17 mouse cellular contexts compared by ENCODE assay signal in genomic region chr8:108536186-108536585, GRCm38 (mm10).
DNase-seq lines count a peak whose midpoint lies in the region; ATAC-seq and TF ChIP-seq lines count a peak whose summit lies in the region.
"Had no signal": no experiment of that assay in that cellular context is flagged by ENCODE, and none has a peak within 500 bp of the region (broad histone marks: within the 10 kb centered on the region; RNA-seq: fewer than 3 reads in every experiment).

No protein-coding gene starts in this region.

- H3K4me3 ChIP-seq in cerebellum, adult 2 months (replicated peaks; ENCODE audit: insufficient read depth, low read depth, low read length): no peak overlapping the region
- no peak overlapping the region for H3K4me3 ChIP-seq in midbrain, embryonic 11.5 days (ENCODE audit: low read depth, low read length)
- H3K4me3 ChIP-seq in midbrain, embryonic 10.5 days: no peak overlapping the region
- peak overlapping the region; percentile 41 for H3K4me3 ChIP-seq in hindbrain, embryonic 16.5 days (ENCODE audit: low read length)
- H3K4me3 ChIP-seq in neural tube, embryonic 15.5 days (replicated peaks): peak overlapping the region; percentile 39
- H3K4me3 ChIP-seq: erythroblast, embryonic 14.5 days; liver, embryonic 12.5 days had no signal

- H3K4me1 ChIP-seq in cerebellum, adult 2 months (ENCODE audit: control insufficient read depth, insufficient read depth, low read length): no peaks in the 10 kb centered on the region
- H3K4me1 ChIP-seq in midbrain, embryonic 11.5 days (ENCODE audit: control insufficient read depth, insufficient read depth, low read length): no peaks in the 10 kb centered on the region
- peaks cover 7% of the 10 kb centered on the region; the same call in 1 of the 2 replicates for H3K4me1 ChIP-seq in midbrain, embryonic 10.5 days
- H3K4me1 ChIP-seq in hindbrain, embryonic 16.5 days (ENCODE audit: control insufficient read depth, insufficient read depth, low read depth, low read length): peaks cover 4% of the 10 kb centered on the region
- peaks cover 38% of the 10 kb centered on the region for H3K4me1 ChIP-seq in neural tube, embryonic 15.5 days
- H3K4me1 ChIP-seq: liver, embryonic 12.5 days had no signal

- TF ChIP-seq POLR2A in cerebellum, adult 2 months (IDR thresholded peaks at IDR 0.05; ENCODE audit: borderline replicate concordance, insufficient read depth, low read length): no peak

- no peaks in the 10 kb centered on the region for H3K36me3 ChIP-seq in midbrain, embryonic 11.5 days (ENCODE audit: control insufficient read depth, insufficient read depth, low read length)
- no peaks in the 10 kb centered on the region for H3K36me3 ChIP-seq in midbrain, embryonic 10.5 days
- no peaks in the 10 kb centered on the region for H3K36me3 ChIP-seq in hindbrain, embryonic 16.5 days (ENCODE audit: control insufficient read depth, insufficient read depth, low read length)
- no peaks in the 10 kb centered on the region for H3K36me3 ChIP-seq in neural tube, embryonic 15.5 days
- H3K36me3 ChIP-seq: liver, embryonic 12.5 days had no signal

- H3K27ac ChIP-seq in cerebellum, adult 2 months (ENCODE audit: insufficient read depth, low read length): no peak overlapping the region
- H3K27ac ChIP-seq in midbrain, embryonic 11.5 days (ENCODE audit: low read depth, low read length): no peak overlapping the region
- no peak overlapping the region for H3K27ac ChIP-seq in midbrain, embryonic 10.5 days (replicated peaks)
- H3K27ac ChIP-seq in hindbrain, embryonic 16.5 days (ENCODE audit: low read depth, low read length): peak overlapping the region; percentile 74
- H3K27ac ChIP-seq in neural tube, embryonic 15.5 days (replicated peaks): peak overlapping the region; percentile 83
- H3K27ac ChIP-seq: liver, embryonic 12.5 days had no signal

- H3K9ac ChIP-seq in midbrain, embryonic 11.5 days (ENCODE audit: low read length): no peak overlapping the region
- H3K9ac ChIP-seq in hindbrain, embryonic 16.5 days (ENCODE audit: low read depth, low read length): peak overlapping the region; percentile 51
- H3K9ac ChIP-seq in neural tube, embryonic 15.5 days (replicated peaks): peak overlapping the region; percentile 43
- H3K9ac ChIP-seq: liver, embryonic 12.5 days had no signal

- no peak overlapping the region for H3K4me2 ChIP-seq in midbrain, embryonic 11.5 days
- H3K4me2 ChIP-seq in hindbrain, embryonic 16.5 days (ENCODE audit: low read length): peak overlapping the region; percentile 64
- peak overlapping the region; percentile 64 for H3K4me2 ChIP-seq in neural tube, embryonic 15.5 days
- H3K4me2 ChIP-seq: liver, embryonic 12.5 days had no signal

- 16% methylated on average over 7 of the region's 7 CpGs for WGBS in cerebellum, adult 2 months
- WGBS in midbrain, embryonic 11.5 days: 91% methylated on average over 7 of the region's 7 CpGs
- WGBS in midbrain, embryonic 10.5 days: 94% methylated on average over 7 of the region's 7 CpGs
- WGBS in hindbrain, embryonic 16.5 days: 48% methylated on average over 7 of the region's 7 CpGs
- 49% methylated on average over 7 of the region's 7 CpGs for WGBS in neural tube, embryonic 15.5 days

- peak; percentile 24 to 31 for DNase-seq in cerebellum, postnatal 14 days
- no peak for DNase-seq in cerebellum, adult 2 months
- DNase-seq in midbrain, embryonic 11.5 days (ENCODE audit: low spot score, missing footprints): peak; percentile 23
- no peak for DNase-seq in midbrain, embryonic 10.5 days (ENCODE audit: low spot score)
- DNase-seq in adrenal gland, postnatal 4 days (ENCODE audit: low spot score in 2 of 2): no peak
- DNase-seq: adrenal gland, postnatal 14 days; cerebellum, adult 11 months; embryo, embryonic 11 days; heart, postnatal 14 days; kidney, adult 18-20 months; kidney, postnatal 4 days; lung, postnatal 14 days had no signal

- no peak for TF ChIP-seq CTCF in cerebellum, adult 2 months (IDR thresholded peaks at IDR 0.05; ENCODE audit: borderline replicate concordance, insufficient read depth, low read depth, low read length)

- H3K27me3 ChIP-seq in cerebellum, adult 2 months (ENCODE audit: control insufficient read depth, insufficient read depth, low read length): no peaks in the 10 kb centered on the region
- H3K27me3 ChIP-seq in midbrain, embryonic 11.5 days (ENCODE audit: control insufficient read depth, insufficient read depth, low read length): no peaks in the 10 kb centered on the region
- no peaks in the 10 kb centered on the region for H3K27me3 ChIP-seq in midbrain, embryonic 10.5 days (ENCODE audit: low read depth, poor library complexity, severe bottlenecking)
- no peaks in the 10 kb centered on the region for H3K27me3 ChIP-seq in hindbrain, embryonic 16.5 days (replicated peaks; ENCODE audit: control insufficient read depth, insufficient read depth, low read length)
- no peaks in the 10 kb centered on the region for H3K27me3 ChIP-seq in neural tube, embryonic 15.5 days (replicated peaks)
- H3K27me3 ChIP-seq: liver, embryonic 12.5 days had no signal

- ATAC-seq in midbrain, embryonic 11.5 days (ENCODE audit: low FRiP score): no peak
- ATAC-seq in hindbrain, embryonic 16.5 days: no peak
- no peak for ATAC-seq in neural tube, embryonic 15.5 days (ENCODE audit: low FRiP score)
- ATAC-seq in megakaryocyte, adult 5-6 weeks (ENCODE audit: poor library complexity, severe bottlenecking): no peak
- ATAC-seq: liver, embryonic 12.5 days had no signal

- H3K9me3 ChIP-seq in midbrain, embryonic 11.5 days (ENCODE audit: control insufficient read depth, low read length): no peaks in the 10 kb centered on the region
- no peaks in the 10 kb centered on the region for H3K9me3 ChIP-seq in midbrain, embryonic 10.5 days (replicated peaks)
- H3K9me3 ChIP-seq in hindbrain, embryonic 16.5 days (ENCODE audit: control insufficient read depth, low read length): no peaks in the 10 kb centered on the region
- H3K9me3 ChIP-seq in neural tube, embryonic 15.5 days (replicated peaks): no peaks in the 10 kb centered on the region
- H3K9me3 ChIP-seq: liver, embryonic 12.5 days had no signal

Comparison
In these comparisons a context has a peak if more than half of its experiments do, and no peak if none do; other contexts are left out.
1. DNase-seq: peak in cerebellum, postnatal 14 days (2 of 2) and midbrain, embryonic 11.5 days (single experiment); none in cerebellum, adult 2 months (0 of 2), midbrain, embryonic 10.5 days (single experiment) and adrenal gland, postnatal 4 days (0 of 2).
2. H3K27ac ChIP-seq: peak in hindbrain, embryonic 16.5 days (single experiment) and neural tube, embryonic 15.5 days (single experiment); none in cerebellum, adult 2 months (single experiment), midbrain, embryonic 11.5 days (single experiment) and midbrain, embryonic 10.5 days (single experiment).
3. H3K4me3 ChIP-seq: peak in hindbrain, embryonic 16.5 days (single experiment) and neural tube, embryonic 15.5 days (single experiment); none in cerebellum, adult 2 months (single experiment), midbrain, embryonic 11.5 days (single experiment) and midbrain, embryonic 10.5 days (single experiment).